Mouse (Mus musculus): Measurements from ENCODE around the gene Odf3b.

DNA sequence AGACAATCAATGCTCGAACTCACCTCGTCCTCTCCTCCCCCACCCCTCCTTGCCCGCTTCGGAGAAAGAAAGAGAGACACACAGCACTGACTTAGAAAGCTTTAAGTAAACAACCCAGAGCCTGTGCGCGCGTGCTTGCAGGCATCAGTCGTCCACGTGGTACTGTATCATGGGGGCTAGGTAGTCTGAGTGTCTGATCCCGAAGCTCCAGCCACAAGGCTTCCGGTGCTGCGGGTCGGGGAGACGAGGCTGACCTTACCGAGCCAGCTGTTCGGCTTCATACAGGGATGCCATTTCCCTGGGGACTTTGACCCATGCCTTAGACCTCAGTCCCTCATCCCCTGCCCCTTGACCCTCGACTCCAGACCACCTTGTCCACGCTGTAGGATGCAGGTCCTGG lies 1.7 kb downstream of the Odf3b start:
- no peak for TF ChIP-seq FLI1 (IDR thresholded peaks at IDR 0.05; ENCODE audit: low read length)
- no peak for TF ChIP-seq GATA1 (IDR thresholded peaks at IDR 0.05; ENCODE audit: borderline replicate concordance, low read length)
